Comparison of ENCODE assay signal across 8 mouse cellular contexts in genomic region chr17:9775668-9776151, GRCm38 (mm10).
DNase-seq lines count a peak whose midpoint lies in the region; ATAC-seq lines count a peak whose summit lies in the region.

No protein-coding gene starts in this region.

- ATAC-seq in liver, embryonic 12.5 days: no peak
- ATAC-seq in liver, embryonic 11.5 days (replicated peaks; ENCODE audit: low FRiP score): no peak
- peak; percentile 93 for ATAC-seq in midbrain, embryonic 11.5 days (ENCODE audit: low FRiP score)

- H3K27me3 ChIP-seq in liver, embryonic 12.5 days (replicated peaks): no peaks in the 10 kb centered on the region; the same call in 1 of the 2 replicates
- no peaks in the 10 kb centered on the region for H3K27me3 ChIP-seq in liver, embryonic 11.5 days (replicated peaks; ENCODE audit: control insufficient read depth, insufficient read depth, low read length)
- no peaks in the 10 kb centered on the region for H3K27me3 ChIP-seq in forebrain, embryonic 10.5 days (ENCODE audit: poor library complexity, severe bottlenecking)
- H3K27me3 ChIP-seq in midbrain, embryonic 11.5 days (ENCODE audit: control insufficient read depth, insufficient read depth, low read length): no peaks in the 10 kb centered on the region

- H3K4me3 ChIP-seq in liver, embryonic 12.5 days: no peak overlapping the region
- H3K4me3 ChIP-seq in liver, embryonic 11.5 days (ENCODE audit: low read depth, low read length): no peak overlapping the region
- peak overlapping the region; percentile 16; the same call in 1 of the 2 replicates for H3K4me3 ChIP-seq in forebrain, embryonic 10.5 days
- H3K4me3 ChIP-seq in midbrain, embryonic 11.5 days (ENCODE audit: low read depth, low read length): no peak overlapping the region

- peaks cover 5% of the 10 kb centered on the region; the same call in 1 of the 2 replicates for H3K4me1 ChIP-seq in liver, embryonic 12.5 days
- no peaks in the 10 kb centered on the region for H3K4me1 ChIP-seq in liver, embryonic 11.5 days (replicated peaks; ENCODE audit: control insufficient read depth, insufficient read depth, low read length)
- peaks cover 36% of the 10 kb centered on the region for H3K4me1 ChIP-seq in forebrain, embryonic 10.5 days
- peaks cover 25% of the 10 kb centered on the region for H3K4me1 ChIP-seq in midbrain, embryonic 11.5 days (ENCODE audit: control insufficient read depth, insufficient read depth, low read length)

- no peaks in the 10 kb centered on the region for H3K9me3 ChIP-seq in liver, embryonic 12.5 days (replicated peaks)
- H3K9me3 ChIP-seq in liver, embryonic 11.5 days (ENCODE audit: control insufficient read depth, low read length): no peaks in the 10 kb centered on the region
- peaks cover 4% of the 10 kb centered on the region; the same call in 1 of the 2 replicates for H3K9me3 ChIP-seq in forebrain, embryonic 10.5 days
- no peaks in the 10 kb centered on the region for H3K9me3 ChIP-seq in midbrain, embryonic 11.5 days (ENCODE audit: control insufficient read depth, low read length)

- H3K4me2 ChIP-seq in liver, embryonic 12.5 days: no peak overlapping the region
- no peak overlapping the region for H3K4me2 ChIP-seq in liver, embryonic 11.5 days
- H3K4me2 ChIP-seq in midbrain, embryonic 11.5 days: no peak overlapping the region

- H3K27ac ChIP-seq in liver, embryonic 12.5 days: peak overlapping the region; percentile 12; the same call in 1 of the 2 replicates
- no peak overlapping the region for H3K27ac ChIP-seq in liver, embryonic 11.5 days (ENCODE audit: low read depth, low read length)
- H3K27ac ChIP-seq in forebrain, embryonic 10.5 days: peak overlapping the region; percentile 87
- H3K27ac ChIP-seq in midbrain, embryonic 11.5 days (ENCODE audit: low read depth, low read length): peak overlapping the region; percentile 91

- H3K36me3 ChIP-seq in liver, embryonic 12.5 days: no peaks in the 10 kb centered on the region
- H3K36me3 ChIP-seq in liver, embryonic 11.5 days (ENCODE audit: control insufficient read depth, insufficient read depth, low read length): no peaks in the 10 kb centered on the region
- H3K36me3 ChIP-seq in forebrain, embryonic 10.5 days (replicated peaks): no peaks in the 10 kb centered on the region; the same call in 1 of the 2 replicates
- no peaks in the 10 kb centered on the region for H3K36me3 ChIP-seq in midbrain, embryonic 11.5 days (ENCODE audit: control insufficient read depth, insufficient read depth, low read length)

- H3K9ac ChIP-seq in liver, embryonic 12.5 days: no peak overlapping the region
- H3K9ac ChIP-seq in liver, embryonic 11.5 days (ENCODE audit: low read depth, low read length): no peak overlapping the region
- no peak overlapping the region for H3K9ac ChIP-seq in midbrain, embryonic 11.5 days (ENCODE audit: low read length)

- WGBS in liver, embryonic 12.5 days (ENCODE audit: insufficient replicate concordance): 25% methylated on average over 9 of the region's 9 CpGs
- WGBS in liver, embryonic 11.5 days: 48% methylated on average over 9 of the region's 9 CpGs
- 24% methylated on average over 9 of the region's 9 CpGs for WGBS in forebrain, embryonic 10.5 days
- 13% methylated on average over 9 of the region's 9 CpGs for WGBS in midbrain, embryonic 11.5 days

- DNase-seq in liver, embryonic 11.5 days (ENCODE audit: low spot score): no peak
- DNase-seq in forebrain, embryonic 10.5 days (ENCODE audit: extremely low spot score, low spot score): peak; percentile 67
- DNase-seq in heart, postnatal 4 days: peak; percentile 37
- peak; percentile 91 for DNase-seq in midbrain, embryonic 11.5 days (ENCODE audit: low spot score, missing footprints)
- no peak for DNase-seq in adipocyte (ENCODE audit: low spot score)
- no peak for DNase-seq in urinary bladder, postnatal 4 days (ENCODE audit: low spot score in 2 of 2)
- no peak for DNase-seq in B cell, adult 2 months

Comparison
In these comparisons a context has a peak if more than half of its experiments do, and no peak if none do; other contexts are left out.
1. DNase-seq: peak in forebrain, embryonic 10.5 days (single experiment), heart, postnatal 4 days (single experiment) and midbrain, embryonic 11.5 days (single experiment); none in liver, embryonic 11.5 days (single experiment), adipocyte (single experiment), urinary bladder, postnatal 4 days (0 of 2) and B cell, adult 2 months (0 of 2).